Mouse (Mus musculus): ENCODE data around the gene Tpt1. TPM values are rescaled to one million over a fixed set of nuclear protein-coding genes. Genes with fewer than 3 reads are reported as not detected.
"Not testable (repeated sequence)": the region's sequence is repeated elsewhere in the genome, so short reads cannot be mapped to it uniquely, and the experiment has no call there.

Gene Tpt1
- total RNA-seq, 2 experiments from 2014 or later: 2,758 to 2,912 TPM

GRCm38 (mm10) chr14:75837048-75837916 lies 7.6 kb upstream of the Tpt1 start:
- DNase-seq (ENCODE audit: low spot score in 2 of 2): no peak

GRCm38 (mm10) chr14:75841758-75842157 lies 3.1 kb upstream of the Tpt1 start:
- not testable (repeated sequence) for DNase-seq (ENCODE audit: low spot score in 2 of 2)

DNA sequence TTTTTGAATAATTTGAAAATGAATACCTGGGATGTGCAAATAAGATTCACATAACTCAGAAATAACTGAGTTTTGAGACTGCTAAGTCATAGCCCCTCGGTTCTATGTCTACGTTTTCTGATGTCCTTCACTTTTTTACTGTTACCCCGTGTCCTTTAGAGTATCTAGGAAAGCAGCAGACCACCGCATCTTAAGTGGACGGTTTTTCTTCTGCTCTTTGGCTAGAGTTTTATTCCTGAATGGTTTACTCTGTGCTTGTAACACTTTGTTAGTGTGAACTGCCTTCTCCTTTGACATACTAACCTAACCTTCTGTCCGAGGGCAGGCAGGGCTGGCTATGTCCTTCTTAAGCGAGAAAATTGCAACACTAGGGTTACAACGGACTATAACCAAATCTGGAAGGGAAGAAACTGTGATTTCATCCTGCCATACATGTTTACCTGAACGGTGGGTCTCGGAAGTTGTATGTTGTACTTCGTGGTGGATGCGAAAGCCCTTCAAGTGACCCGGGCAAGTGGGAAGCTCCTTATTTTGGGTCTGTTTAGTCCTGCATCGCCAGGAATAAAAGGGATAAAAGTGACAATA lies 690 bp upstream of the Tpt1 start:
- no peak for DNase-seq (ENCODE audit: low spot score in 2 of 2)

GRCm38 (mm10) chr14:75845698-75846115 lies 814 bp downstream of the Tpt1 start:
- peak; percentile 91 to 93 for DNase-seq (ENCODE audit: low spot score in 2 of 2)

- no peak for DNase-seq (ENCODE audit: low spot score in 2 of 2)
These were observed 2.8 kb downstream of the Tpt1 start for GRCm38 (mm10) chr14:75847669-75848068.

GRCm38 (mm10) chr14:75848482-75848881 lies 3.6 kb downstream of the Tpt1 start:
- no peak for DNase-seq (ENCODE audit: low spot score in 2 of 2)

GRCm38 (mm10) chr14:75849236-75849635 lies 4.3 kb downstream of the Tpt1 start:
- DNase-seq (ENCODE audit: low spot score in 2 of 2): no peak

- no peak for DNase-seq (ENCODE audit: low spot score in 2 of 2)
These were observed 5.1 kb downstream of the Tpt1 start for GRCm38 (mm10) chr14:75849842-75850568.

GRCm38 (mm10) chr14:75850819-75851218 lies 5.9 kb downstream of the Tpt1 start:
- no peak for DNase-seq (ENCODE audit: low spot score in 2 of 2)

DNA sequence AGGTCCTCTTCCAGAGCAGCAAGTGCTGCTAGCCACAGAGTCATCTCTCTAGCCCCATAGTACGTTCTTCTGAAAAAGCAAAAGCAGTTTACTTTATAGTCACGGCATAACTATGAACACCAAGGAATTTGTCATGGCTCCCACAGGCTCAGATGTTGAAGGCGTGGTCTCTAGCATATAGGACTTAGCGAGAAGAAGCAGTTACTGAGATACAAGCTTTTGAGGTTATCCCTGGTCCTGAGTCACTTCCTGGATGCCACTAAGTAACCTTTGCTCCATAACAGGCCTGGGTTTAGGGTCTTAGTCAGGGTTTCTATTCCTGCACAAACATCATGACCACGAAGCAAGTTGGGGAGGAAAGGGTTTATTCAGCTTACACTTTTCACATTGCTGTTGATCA lies 7.1 kb downstream of the Tpt1 start:
- no peak for DNase-seq (ENCODE audit: low spot score in 2 of 2)

DNA sequence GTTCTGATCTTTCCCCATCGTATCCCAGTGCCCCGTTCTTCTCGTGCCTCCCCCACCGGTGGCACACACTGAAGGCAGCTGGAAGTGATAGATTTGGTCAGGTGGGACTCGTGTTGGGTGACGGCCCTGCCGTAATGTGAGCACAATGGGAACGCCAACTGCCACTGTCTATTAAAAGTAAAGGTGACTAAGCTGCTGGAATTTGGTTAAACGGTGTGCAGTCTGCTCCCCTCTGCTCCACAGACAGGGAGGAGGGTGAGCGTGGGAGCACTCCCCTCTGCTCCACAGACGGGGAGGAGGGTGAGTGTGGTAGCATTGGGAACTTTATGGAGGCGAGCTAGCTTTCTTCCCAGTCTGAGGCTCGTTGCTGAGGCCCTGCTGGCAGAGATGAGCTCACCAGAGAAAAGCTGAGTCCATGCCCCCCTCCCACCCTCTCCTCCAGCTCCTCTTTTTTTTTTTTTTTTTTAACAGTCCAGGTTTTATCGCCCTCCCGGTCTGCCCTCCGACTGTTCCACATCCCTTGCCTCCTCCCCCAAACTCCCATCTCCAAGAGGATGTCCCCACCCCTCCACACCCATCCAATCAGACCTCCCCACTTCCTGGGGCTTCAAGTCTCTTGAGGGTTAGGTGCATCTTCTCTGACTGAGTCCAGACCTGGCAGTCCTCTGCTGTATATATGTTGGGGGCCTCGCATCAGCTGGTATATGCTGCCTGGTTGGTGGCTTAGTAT lies 10.5 kb downstream of the Tpt1 start:
- no peak for DNase-seq (ENCODE audit: low spot score in 2 of 2)

- DNase-seq (ENCODE audit: low spot score in 2 of 2): no peak
These were observed 13.3 kb downstream of the Tpt1 start for GRCm38 (mm10) chr14:75858181-75858580.

- no peak for DNase-seq (ENCODE audit: low spot score in 2 of 2)
These were observed 14.7 kb downstream of the Tpt1 start for GRCm38 (mm10) chr14:75859619-75860018.

DNA sequence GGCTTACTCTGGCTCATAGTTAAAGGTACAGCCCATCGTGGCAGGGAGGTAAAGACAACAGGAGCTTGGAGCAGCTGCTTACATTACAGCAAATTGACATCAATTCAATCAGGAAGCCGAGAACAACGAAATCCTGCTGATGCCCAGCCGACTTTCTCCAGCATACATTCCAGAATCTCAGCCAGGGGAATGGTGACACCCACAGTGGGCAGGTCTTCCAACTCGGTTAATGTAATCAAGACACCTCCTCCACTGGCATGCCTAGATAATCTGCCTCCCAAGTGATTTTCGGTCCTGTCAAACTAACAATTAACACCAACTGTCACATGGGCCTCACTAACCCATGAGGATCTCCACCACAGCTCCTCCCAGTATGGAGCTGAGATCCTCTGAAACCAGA lies 17.8 kb downstream of the Tpt1 start:
- no peak for DNase-seq (ENCODE audit: low spot score in 2 of 2)

DNA sequence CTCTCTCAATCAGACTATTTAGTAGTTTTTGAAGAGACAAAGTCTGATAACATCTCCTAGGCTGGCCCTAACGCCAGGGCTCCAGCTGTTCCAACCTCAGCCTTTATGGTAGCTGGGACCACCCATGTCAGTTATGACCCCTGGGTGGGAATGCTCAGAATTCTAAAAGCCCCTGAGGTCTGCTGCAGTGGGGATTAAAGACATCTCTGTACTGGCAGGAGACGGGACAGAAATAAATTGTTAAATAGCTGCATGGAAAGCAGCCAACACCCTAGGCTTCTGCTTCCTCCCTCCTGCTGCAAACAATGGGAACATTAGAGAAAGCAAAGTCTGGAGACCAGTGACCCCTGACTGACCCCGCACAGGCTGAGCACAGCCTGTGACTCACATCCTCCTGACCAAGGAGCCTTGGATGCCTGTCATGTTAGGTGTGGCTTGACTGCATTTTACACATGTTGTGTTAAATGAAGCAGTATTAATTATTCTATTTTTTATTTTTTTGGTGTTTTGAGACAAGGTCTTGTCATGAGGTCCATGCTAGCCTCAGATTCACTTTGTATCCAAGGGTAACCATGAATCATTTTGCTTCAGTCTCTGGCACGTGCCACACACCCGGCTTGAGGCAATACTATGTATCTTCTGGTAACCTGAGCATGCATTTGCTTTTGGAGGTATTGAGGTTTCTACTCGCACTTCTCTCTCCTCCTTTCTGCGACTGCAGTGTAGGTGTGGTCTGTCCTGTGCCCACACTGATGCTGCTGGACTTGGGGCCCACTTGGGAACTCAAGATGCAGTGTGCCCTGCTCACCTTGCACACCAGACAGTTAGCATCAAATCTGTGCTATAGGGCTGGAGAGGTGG lies 18.9 kb downstream of the Tpt1 start:
- DNase-seq (ENCODE audit: low spot score in 2 of 2): peak; percentile 47 to 51

- no peak for DNase-seq (ENCODE audit: low spot score in 2 of 2)
These were observed 21.9 kb downstream of the Tpt1 start for GRCm38 (mm10) chr14:75866706-75867333.

GRCm38 (mm10) chr14:75868028-75868427 lies 23.1 kb downstream of the Tpt1 start:
- DNase-seq (ENCODE audit: low spot score in 2 of 2): not testable (repeated sequence)

DNA sequence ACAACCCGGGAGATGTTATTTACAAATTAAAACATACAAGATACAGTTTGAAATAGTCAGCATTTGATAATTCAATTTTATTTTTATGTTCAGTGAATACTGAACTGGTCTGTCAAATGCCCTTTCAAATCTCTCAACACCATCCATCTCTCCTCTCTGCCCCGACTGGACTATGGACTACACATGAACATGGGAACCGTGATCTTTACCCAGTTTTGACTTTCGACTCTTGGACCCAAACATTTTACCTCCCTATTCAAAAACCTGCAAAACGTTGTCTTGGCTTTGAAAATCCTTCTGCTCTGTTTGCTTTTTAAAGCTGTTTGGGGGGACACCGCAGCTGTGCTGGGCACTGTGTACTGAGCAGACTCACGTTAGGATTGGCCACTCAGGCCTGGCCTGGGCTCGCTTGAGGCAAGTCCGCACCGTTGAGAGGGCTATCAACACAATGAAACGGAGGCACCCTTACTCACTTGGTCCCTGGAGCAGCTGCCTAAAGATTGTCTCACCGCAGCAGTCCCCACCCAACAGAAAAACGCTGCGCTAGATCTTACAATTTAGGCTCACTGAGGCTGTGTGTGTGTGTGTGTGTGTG lies 25.0 kb downstream of the Tpt1 start:
- DNase-seq (ENCODE audit: low spot score in 2 of 2): no peak

DNA sequence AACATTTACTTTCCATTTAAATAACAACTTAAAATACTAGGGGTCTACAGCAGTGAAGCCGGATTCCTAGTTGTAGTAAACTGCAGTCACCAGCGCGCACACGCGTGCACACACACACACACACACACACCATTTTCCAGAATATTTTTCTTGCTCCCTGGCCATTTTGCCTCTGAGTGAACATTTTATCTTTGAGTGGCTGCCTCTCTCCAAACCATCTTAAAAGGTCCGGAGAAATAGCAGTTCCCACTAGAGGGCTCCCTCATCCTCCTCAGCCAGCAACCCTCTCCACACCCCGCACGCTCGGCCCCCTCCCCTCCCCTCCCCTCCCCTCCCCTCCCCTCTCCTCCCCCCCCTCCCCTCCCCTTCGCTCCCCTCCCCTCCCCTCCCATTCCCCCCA lies 25.7 kb downstream of the Tpt1 start:
- no peak for DNase-seq (ENCODE audit: low spot score in 2 of 2)
